Comparison of ENCODE assay signal across 10 mouse cellular contexts in the genomic region with DNA sequence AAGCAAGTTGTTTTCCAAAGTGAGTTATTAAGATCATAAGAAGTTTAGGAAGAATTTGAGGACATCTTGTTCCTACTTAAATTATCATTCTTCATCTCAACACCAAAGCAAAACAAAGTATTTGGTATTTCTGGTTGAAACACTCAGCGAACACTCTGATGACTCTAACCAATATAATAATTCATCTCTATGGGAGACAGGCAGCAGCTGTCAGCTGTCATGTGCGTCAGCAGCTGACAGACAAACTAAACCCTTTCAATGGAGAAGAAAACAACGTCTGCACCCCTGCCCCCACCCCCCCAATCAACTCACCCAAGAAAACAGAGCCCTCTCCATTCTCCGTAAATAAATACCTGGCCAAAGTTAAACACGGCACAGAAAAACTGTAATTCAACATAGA. TPM values are rescaled to one million over a fixed set of nuclear protein-coding genes. Genes with fewer than 3 reads are reported as not detected.
A peak's percentile ranks its signal among the peaks of the same experiment; 100 is the strongest.
DNase-seq lines count a peak whose midpoint lies in the region; ATAC-seq and TF ChIP-seq lines count a peak whose summit lies in the region.
"Had no signal": no experiment of that assay in that cellular context is flagged by ENCODE, and none has a peak within 500 bp of the region (broad histone marks: within the 10 kb centered on the region; RNA-seq: fewer than 3 reads in every experiment).

No protein-coding gene starts in this region.

- no peak for TF ChIP-seq CTCF in cerebellum, adult 2 months (IDR thresholded peaks at IDR 0.05; ENCODE audit: borderline replicate concordance, insufficient read depth, low read depth, low read length)
- TF ChIP-seq CTCF in layer of hippocampus, adult 2 months (conservative IDR thresholded peaks at IDR 0.05), result no peak
- TF ChIP-seq CTCF in heart, postnatal 0 days (IDR thresholded peaks at IDR 0.05; ENCODE audit: low read depth), result no peak

- H3K36me3 ChIP-seq in heart, postnatal 0 days (replicated peaks; ENCODE audit: control insufficient read depth, insufficient read depth, low read length), result 0 out of 2 replicates have a peak, but pooled peaks cover 9% of the 10 kb centered on the region

- H3K27ac ChIP-seq in cerebellum, adult 2 months (ENCODE audit: insufficient read depth, low read length), result peak overlapping the region; percentile 75; the same call in 1 of the 2 replicates
- peak overlapping the region; percentile 94 for H3K27ac ChIP-seq in layer of hippocampus, adult 2 months
- H3K27ac ChIP-seq in heart, postnatal 0 days (ENCODE audit: low read depth), result peak overlapping the region; percentile 62

- TF ChIP-seq POLR2A in cerebellum, adult 2 months (IDR thresholded peaks at IDR 0.05; ENCODE audit: borderline replicate concordance, insufficient read depth, low read length), result no peak

- H3K9me3 ChIP-seq in heart, postnatal 0 days (replicated peaks; ENCODE audit: control insufficient read depth, low read length), result no peaks in the 10 kb centered on the region

- no peak overlapping the region for H3K9ac ChIP-seq in heart, postnatal 0 days (replicated peaks; ENCODE audit: low read depth, low read length)

- TF ChIP-seq EP300 in heart, postnatal 0 days (IDR thresholded peaks at IDR 0.05; ENCODE audit: low read depth), result no peak

- ATAC-seq in heart, postnatal 0 days (ENCODE audit: insufficient read depth, low read depth), result no peak

- H3K4me2 ChIP-seq in heart, postnatal 0 days (ENCODE audit: low read depth, low read length), result peak overlapping the region; percentile 49

- peaks cover 7% of the 10 kb centered on the region; the same call in 1 of the 2 replicates for H3K4me1 ChIP-seq in cerebellum, adult 2 months (ENCODE audit: control insufficient read depth, insufficient read depth, low read length)
- no peaks in the 10 kb centered on the region for H3K4me1 ChIP-seq in heart, postnatal 0 days (ENCODE audit: control insufficient read depth, insufficient read depth)

- DNase-seq in cerebellum, adult 2 months, result no peak
- DNase-seq in cerebellum, postnatal 10 days, result no peak
- peak; percentile 47 to 58 for DNase-seq in layer of hippocampus, adult 2 months (ENCODE audit: low spot score in 2 of 2)
- no peak for DNase-seq in layer of hippocampus, adult 9-10 months (ENCODE audit: low spot score)
- no peak for DNase-seq in heart, postnatal 0 days (ENCODE audit: low spot score)
- peak; percentile 66 for DNase-seq in lung, postnatal 36 days
- DNase-seq in right cerebral cortex, postnatal 4 days, result no peak
- DNase-seq in cerebellum, adult 9-10 months, result no peak
- DNase-seq: right cerebral cortex, postnatal 25 days had no signal

- H3K27me3 ChIP-seq in cerebellum, adult 2 months (ENCODE audit: control insufficient read depth, insufficient read depth, low read length), result no peaks in the 10 kb centered on the region
- H3K27me3 ChIP-seq in heart, postnatal 0 days (ENCODE audit: control insufficient read depth, insufficient read depth, low read length), result no peaks in the 10 kb centered on the region

- H3K4me3 ChIP-seq in cerebellum, adult 2 months (replicated peaks; ENCODE audit: insufficient read depth, low read depth, low read length), result peak overlapping the region; percentile 21
- peak overlapping the region; percentile 8; the same call in 1 of the 2 replicates for H3K4me3 ChIP-seq in layer of hippocampus, adult 2 months
- H3K4me3 ChIP-seq in heart, postnatal 0 days (ENCODE audit: low read depth, low read length), result peak overlapping the region; percentile 22

- 34% methylated on average over 5 of the region's 5 CpGs for WGBS in cerebellum, adult 2 months
- WGBS in heart, postnatal 0 days, result 41% methylated on average over 5 of the region's 5 CpGs

RNA-seq across cellular contexts. Expression of a gene that starts 34.9 kb away (rescaled TPM):
- 19.4 and 20.0 TPM in 2 replicates for polyA plus RNA-seq in cerebellum, adult 2 months (2012; rRNA removed)
- total RNA-seq in layer of hippocampus, adult 2 months (2021), result 10 to 100 TPM; 58.1 to 65.6 TPM
- 11.3 and 19.0 TPM in 2 replicates for total RNA-seq in heart, postnatal 0 days (2014; rRNA removed; ENCODE audit: low replicate concordance)
- 6.8 and 8.5 TPM in 2 replicates for polyA plus RNA-seq in heart, postnatal 0 days (2015; fragmentation: Nextera tagmentation; extraction: Ambion mirVana)
- total RNA-seq: granulocyte monocyte progenitor cell, adult 5-6 weeks had no signal

RNA-seq across cellular contexts. Expression of a gene that starts 39.0 kb away (rescaled TPM):
- 29.2 TPM in 2 replicates for polyA plus RNA-seq in cerebellum, adult 2 months (2012; rRNA removed)
- total RNA-seq in layer of hippocampus, adult 2 months (2021), result 10 to 100 TPM; 31.6 to 32.6 TPM
- total RNA-seq in heart, postnatal 0 days (2014; rRNA removed; ENCODE audit: low replicate concordance), result 0.08 and 3.9 TPM in 2 replicates
- polyA plus RNA-seq in heart, postnatal 0 days (2015; fragmentation: Nextera tagmentation; extraction: Ambion mirVana), result 20.0 and 24.3 TPM in 2 replicates

RNA-seq across cellular contexts. Expression of a gene that starts 39.1 kb away (rescaled TPM):
- 31.3 and 31.7 TPM in 2 replicates for polyA plus RNA-seq in cerebellum, adult 2 months (2012; rRNA removed)
- 10 to 100 TPM; 19.3 to 22.3 TPM for total RNA-seq in layer of hippocampus, adult 2 months (2021)
- total RNA-seq in heart, postnatal 0 days (2014; rRNA removed; ENCODE audit: low replicate concordance), result 10.5 and 16.3 TPM in 2 replicates
- 13.5 and 13.8 TPM in 2 replicates for polyA plus RNA-seq in heart, postnatal 0 days (2015; fragmentation: Nextera tagmentation; extraction: Ambion mirVana)

Comparison
In these comparisons a context has a peak if more than half of its experiments do, and no peak if none do; other contexts are left out.
1. DNase-seq: peak in layer of hippocampus, adult 2 months (2 of 2) and lung, postnatal 36 days (single experiment); none in cerebellum, adult 2 months (0 of 2), cerebellum, postnatal 10 days (0 of 2), layer of hippocampus, adult 9-10 months (single experiment), heart, postnatal 0 days (single experiment), right cerebral cortex, postnatal 4 days (single experiment) and cerebellum, adult 9-10 months (single experiment).
2. Peak in every context shown above with its lines, with median percentiles within 50 percentile points of each other: H3K27ac ChIP-seq and H3K4me3 ChIP-seq.